Mouse (Mus musculus) limb, embryonic 13.5 days (tissue): ENCODE data around the gene Stard7. TPM values are rescaled to one million over a fixed set of nuclear protein-coding genes. Genes with fewer than 3 reads are reported as not detected.

ENCODE experiments used
- ATAC-seq: fragments of 200-750 bp; cut with Nextera tagmentation; 2 replicates; pipeline ENCODE4 v1.8.0; 2017; ENCODE audit warnings: low read depth, moderate number of reproducible peaks, moderate TSS enrichment; ENCODE audit not compliant: low FRiP score
- H3K27ac ChIP-seq: fragments of 300-500 bp; sonication (generic); 2 replicates; pipeline ENCODE4 v1.5.1; 2015; ENCODE audit warnings: inconsistent platforms, mild to moderate bottlenecking, moderate library complexity
- H3K27me3 ChIP-seq: fragments of 300-500 bp; sonication (generic); 2 replicates; pipeline ENCODE4 v1.6.1; 2015; ENCODE audit warnings: mild to moderate bottlenecking, inconsistent platforms
- H3K36me3 ChIP-seq: fragments of 300-500 bp; sonication (generic); 2 replicates; pipeline ENCODE4 v1.6.1; 2015; ENCODE audit warnings: inconsistent platforms, mild to moderate bottlenecking, moderate library complexity
- H3K4me1 ChIP-seq: fragments of 300-500 bp; sonication (generic); 2 replicates; pipeline ENCODE4 v1.6.1; 2015; ENCODE audit warnings: inconsistent platforms
- H3K4me2 ChIP-seq: fragments of 300-500 bp; sonication (generic); replicated peaks from 2 replicates; pipeline ENCODE4 v1.6.1; 2015; ENCODE audit warnings: inconsistent platforms, mild to moderate bottlenecking, moderate library complexity
- H3K4me3 ChIP-seq: fragments of 300-500 bp; sonication (generic); 2 replicates; pipeline ENCODE4 v1.5.1; 2015; ENCODE audit warnings: moderate library complexity, mild to moderate bottlenecking, inconsistent platforms
- H3K9ac ChIP-seq: fragments of 300-500 bp; sonication (generic); 2 replicates; pipeline ENCODE4 v1.6.1; 2015; ENCODE audit warnings: mild to moderate bottlenecking, inconsistent platforms
- H3K9me3 ChIP-seq: fragments of 300-500 bp; sonication (generic); 2 replicates; pipeline ENCODE4 v1.6.1; 2016; ENCODE audit warnings: inconsistent platforms
- WGBS: fragments of 180-500 bp; shearing (Covaris S2); methylation state at CpG from one replicate; pipeline ENCODE4 v1.1.7; 2015; 5-methylcytosine and 5-hydroxymethylcytosine counted together
- polyA plus RNA-seq: library from polyadenylated mRNA; unstranded; fragments of >200 nt; fragmentation: Nextera tagmentation; extraction: Ambion mirVana; gene quantifications from 2 replicates; pipeline ENCODE4 v1.2.1, GENCODE M21; 2015

Gene Stard7
- polyA plus RNA-seq = 63.8 and 64.1 TPM in 2 replicates

DNA sequence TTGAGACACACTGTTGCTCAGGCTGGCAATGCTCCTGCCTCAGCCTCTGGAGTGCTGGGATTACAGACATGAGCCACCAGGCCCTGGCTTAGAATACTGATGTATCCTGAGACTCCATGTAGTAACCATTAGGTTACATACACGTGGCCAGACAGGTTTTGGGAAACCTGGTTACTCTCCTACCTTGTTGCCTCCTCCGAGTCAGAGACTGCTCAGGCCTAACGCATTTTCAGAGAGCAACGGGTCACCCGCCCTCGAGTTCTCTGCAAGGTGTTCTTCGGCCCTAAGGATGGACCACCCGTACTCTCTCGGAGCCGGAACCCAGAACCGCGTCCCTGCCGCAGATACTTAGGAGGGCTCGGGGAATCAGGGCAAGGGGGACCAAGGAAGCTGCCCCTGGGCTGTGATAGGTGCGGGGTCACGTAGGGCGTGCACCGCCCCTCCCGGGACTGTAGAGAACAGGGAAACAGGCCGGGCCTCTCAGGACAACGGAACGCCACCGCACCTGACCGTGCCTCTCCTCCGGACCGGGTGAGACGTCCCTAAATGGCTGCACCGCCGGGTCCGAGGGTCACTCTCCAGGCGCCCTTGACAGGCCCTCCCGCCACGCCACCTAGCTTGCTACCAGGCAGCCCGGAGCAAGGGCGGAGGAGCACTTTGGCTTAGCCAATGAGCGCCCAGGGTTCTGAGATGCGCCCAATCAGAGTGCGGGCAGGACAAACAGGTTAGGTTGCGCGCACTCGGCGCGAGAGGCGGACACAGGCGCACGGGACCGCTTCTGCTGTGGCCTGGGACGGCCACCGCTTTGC lies at the start of gene Stard7:
Gene Stard7, plus strand, starts transcription at position 728 of the 809 bp plus-strand sequence.
- ATAC-seq = peak; percentile 99
- under 1% methylated on average over 49 of the region's 49 CpGs for WGBS

DNA sequence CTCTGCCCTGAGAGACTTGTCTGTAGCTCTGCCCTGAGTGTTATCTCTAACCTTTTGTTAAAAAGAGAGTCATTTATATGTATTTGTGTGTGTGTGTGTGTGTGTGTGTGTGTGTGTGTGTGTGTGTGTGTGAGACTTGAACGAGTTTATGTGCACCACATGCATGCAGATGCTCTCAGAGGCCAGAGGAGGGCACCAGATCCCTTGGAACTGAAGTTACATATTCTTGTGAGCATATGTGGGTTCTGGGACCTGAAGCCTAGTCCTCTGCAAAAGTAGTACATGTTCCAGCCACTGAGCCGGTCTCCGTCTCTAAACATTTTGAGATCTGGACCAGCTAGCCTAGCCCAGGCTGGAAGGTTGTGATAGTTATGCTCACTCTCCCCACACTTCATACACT lies 44.8 kb upstream of the Stard7 start:
- Histone ChIP-seq H3K36me3 (peaks cover 98% of the 10 kb centered on the region), H3K27me3 (no peaks in the 10 kb centered on the region), H3K9me3 (0 out of 2 replicates have a peak, but pooled peaks cover 3% of the 10 kb centered on the region), H3K9ac (no peak overlapping the region), H3K4me1 (no peaks in the 10 kb centered on the region), H3K4me3 (no peak overlapping the region), H3K27ac (no peak overlapping the region), H3K4me2 (no peak overlapping the region)
- ATAC-seq = no peak
- WGBS = 89% methylated on average over 3 of the region's 3 CpGs

More for the DNA sequence above, at the start of gene Stard7:
- H3K4me1 ChIP-seq = peaks cover 11% of the 10 kb centered on the region
- no peaks in the 10 kb centered on the region for H3K9me3 ChIP-seq
- H3K27ac ChIP-seq = peak within 1 kb of the TSS; percentile 95
- H3K36me3 ChIP-seq = peaks cover 10% of the 10 kb centered on the region
- peak within 1 kb of the TSS; percentile 91 for H3K9ac ChIP-seq
- no peaks in the 10 kb centered on the region for H3K27me3 ChIP-seq
- H3K4me2 ChIP-seq = peak within 1 kb of the TSS; percentile 72
- peak within 1 kb of the TSS; percentile 95 for H3K4me3 ChIP-seq

DNA sequence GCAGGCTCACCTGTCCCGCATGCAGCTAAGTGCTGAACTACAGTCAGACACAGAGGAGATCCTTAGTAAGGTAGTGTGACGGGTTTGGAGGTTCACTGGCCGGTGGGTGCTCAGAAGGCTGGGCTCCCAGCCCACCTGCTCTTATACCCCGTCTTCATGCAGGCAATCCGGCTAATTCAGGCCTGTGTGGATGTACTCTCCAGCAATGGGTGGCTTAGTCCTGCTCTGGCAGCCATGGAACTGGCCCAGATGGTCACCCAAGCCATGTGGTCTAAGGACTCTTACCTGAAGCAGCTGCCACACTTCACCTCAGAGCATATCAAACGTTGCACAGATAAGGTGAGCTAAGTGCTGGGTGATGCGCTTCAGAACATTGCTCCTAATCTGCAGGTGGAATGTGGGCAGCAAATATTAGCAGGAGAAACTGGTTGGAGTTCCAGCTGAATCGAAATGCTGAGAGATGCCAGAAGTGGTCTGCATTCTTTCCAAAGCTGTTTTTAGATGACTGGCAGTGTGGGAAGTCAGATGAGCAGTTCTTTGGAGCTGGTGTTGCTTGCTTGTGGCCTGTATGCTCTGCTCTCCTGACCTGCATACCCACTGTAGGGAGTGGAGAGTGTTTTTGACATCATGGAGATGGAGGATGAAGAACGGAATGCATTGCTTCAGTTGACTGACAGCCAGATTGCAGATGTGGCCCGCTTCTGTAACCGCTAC lies 32.0 kb upstream of the Stard7 start:
- WGBS = 93% methylated on average over 11 of the region's 11 CpGs
- no peaks in the 10 kb centered on the region for H3K9me3 ChIP-seq
- no peak overlapping the region for H3K4me2 ChIP-seq
- no peak for ATAC-seq
- H3K9ac ChIP-seq = no peak overlapping the region
- H3K27ac ChIP-seq = no peak overlapping the region
- H3K4me3 ChIP-seq = no peak overlapping the region
- no peaks in the 10 kb centered on the region for H3K27me3 ChIP-seq
- H3K4me1 ChIP-seq = no peaks in the 10 kb centered on the region
- peaks cover 92% of the 10 kb centered on the region for H3K36me3 ChIP-seq

DNA sequence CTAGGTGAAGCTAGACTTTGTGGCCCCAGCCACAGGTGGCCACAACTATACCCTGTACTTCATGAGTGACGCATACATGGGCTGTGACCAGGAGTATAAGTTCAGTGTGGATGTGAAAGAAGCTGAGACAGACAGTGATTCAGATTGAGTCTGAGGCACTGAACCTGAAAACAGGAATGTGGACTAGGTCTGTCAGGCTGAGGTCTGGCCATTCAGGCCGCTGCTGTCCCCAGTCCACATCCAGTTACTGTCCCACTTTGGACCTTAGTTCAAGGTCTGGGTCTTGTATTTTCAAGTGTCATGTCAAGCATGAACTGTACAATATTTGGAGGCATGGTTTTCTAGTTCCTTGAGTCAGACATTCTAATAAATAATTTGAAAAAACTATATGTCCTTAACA lies 30.0 kb upstream of the Stard7 start:
- 95% methylated on average over 2 of the region's 2 CpGs for WGBS
- no peak overlapping the region for H3K27ac ChIP-seq

DNA sequence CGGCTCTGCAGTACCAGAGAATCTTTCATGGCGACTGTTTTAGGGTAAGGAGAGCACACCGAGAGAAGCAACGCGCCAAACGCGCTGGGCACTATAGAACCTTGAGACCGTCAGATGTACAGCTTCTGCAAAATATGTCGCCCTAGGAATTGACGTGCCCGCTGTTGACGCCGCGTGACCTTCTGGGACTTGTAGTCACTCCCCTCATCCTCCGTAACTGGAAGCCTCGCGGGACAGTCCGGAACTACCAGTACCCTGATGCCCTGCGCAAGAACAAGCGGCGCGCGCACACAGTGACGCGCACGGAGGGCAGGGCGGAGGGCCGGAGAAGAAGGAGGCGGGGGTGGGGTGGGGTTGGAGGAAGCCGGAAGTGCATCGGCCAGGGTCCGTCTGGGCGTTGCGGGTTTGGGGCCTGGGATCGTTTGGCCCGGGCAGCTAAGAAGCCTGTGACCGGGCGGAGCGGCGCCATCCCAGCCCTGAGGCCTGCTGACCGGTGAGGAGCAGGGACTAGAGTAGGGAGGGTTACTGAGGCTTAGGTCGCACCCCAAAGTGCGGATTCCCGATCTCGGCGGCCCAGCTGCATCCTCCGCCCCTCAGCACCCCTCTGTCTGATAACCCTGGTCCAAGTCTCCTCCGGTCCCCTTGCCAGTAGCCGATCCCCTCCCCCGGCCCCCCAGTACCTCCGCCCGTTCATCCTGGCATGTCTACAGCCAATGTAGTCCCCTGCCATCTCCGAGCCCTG lies 22.3 kb upstream of the Stard7 start, which contains the start of the genes Ciao1 and Tmem127:
Gene Ciao1, minus strand, starts transcription at position 225 of the 742 bp plus-strand sequence.
Gene Tmem127, plus strand, starts transcription at position 317 of the 742 bp plus-strand sequence.
- peak within 1 kb of the TSS; percentile 90 for H3K9ac ChIP-seq
- H3K27ac ChIP-seq = peak within 1 kb of the TSS; percentile 48; the same call in 1 of the 2 replicates
- peak; percentile 99 for ATAC-seq
- WGBS = under 1% methylated on average over 50 of the region's 53 CpGs
- peaks cover 33% of the 10 kb centered on the region for H3K36me3 ChIP-seq
- peak within 1 kb of the TSS; percentile 91 for H3K4me3 ChIP-seq
- no peaks in the 10 kb centered on the region for H3K9me3 ChIP-seq
- peak within 1 kb of the TSS; percentile 100 for H3K4me2 ChIP-seq
- H3K27me3 ChIP-seq = no peaks in the 10 kb centered on the region
- H3K4me1 ChIP-seq = peaks cover 20% of the 10 kb centered on the region

More for the DNA sequence above, 30.0 kb upstream of the Stard7 start:
- H3K36me3 ChIP-seq = peaks cover 88% of the 10 kb centered on the region
- no peak for ATAC-seq
- no peaks in the 10 kb centered on the region for H3K27me3 ChIP-seq
- no peak overlapping the region for H3K9ac ChIP-seq
- H3K9me3 ChIP-seq = no peaks in the 10 kb centered on the region
- no peak overlapping the region for H3K4me3 ChIP-seq
- no peak overlapping the region for H3K4me2 ChIP-seq
- no peaks in the 10 kb centered on the region for H3K4me1 ChIP-seq

- H3K4me3 ChIP-seq = peak overlapping the region; percentile 91
- H3K27me3 ChIP-seq = no peaks in the 10 kb centered on the region
- ATAC-seq = peak; percentile 64
- H3K9me3 ChIP-seq = no peaks in the 10 kb centered on the region
- peaks cover 20% of the 10 kb centered on the region for H3K4me1 ChIP-seq
- H3K4me2 ChIP-seq = peak overlapping the region; percentile 100
- under 1% methylated on average over 39 of the region's 39 CpGs for WGBS
- H3K9ac ChIP-seq = peak overlapping the region; percentile 87
- peak overlapping the region; percentile 48; the same call in 1 of the 2 replicates for H3K27ac ChIP-seq
- peaks cover 30% of the 10 kb centered on the region for H3K36me3 ChIP-seq
Measured at GRCm38 (mm10) chr2:127248334-127249004, 21.5 kb upstream of the Stard7 start.

GRCm38 (mm10) chr2:127250291-127251008 lies 19.6 kb upstream of the Stard7 start:
- Histone ChIP-seq H3K36me3 (peaks cover 10% of the 10 kb centered on the region), H3K27ac (no peak overlapping the region), H3K9ac (no peak overlapping the region; the same call in 1 of the 2 replicates), H3K9me3 (no peaks in the 10 kb centered on the region), H3K4me1 (peaks cover 20% of the 10 kb centered on the region), H3K4me3 (no peak overlapping the region), H3K27me3 (no peaks in the 10 kb centered on the region), H3K4me2 (no peak overlapping the region)
- no peak for ATAC-seq
- 93% methylated on average over 9 of the region's 9 CpGs for WGBS

DNA sequence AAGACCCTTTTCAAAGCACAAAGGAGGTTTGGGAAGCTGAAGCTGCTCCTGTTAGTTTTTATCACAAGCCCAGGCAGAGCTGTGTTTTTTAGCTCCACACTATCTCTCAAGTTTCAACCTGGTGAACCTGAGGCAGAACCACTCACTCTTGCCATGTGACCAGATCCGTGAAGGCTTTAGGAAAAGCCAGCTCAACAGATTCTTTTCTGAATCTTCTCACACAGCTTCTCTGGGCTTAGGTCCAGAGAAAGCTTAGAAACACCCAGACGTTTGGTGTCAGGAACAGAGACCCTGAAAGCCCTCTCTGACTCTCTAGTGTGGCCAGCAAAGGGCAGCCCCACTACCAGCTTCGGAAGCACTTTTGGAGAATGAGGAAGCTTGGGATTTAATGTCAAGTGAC lies 18.6 kb upstream of the Stard7 start:
- no peak overlapping the region for H3K27ac ChIP-seq
- ATAC-seq = no peak
- WGBS = 83% methylated on average over 3 of the region's 3 CpGs

DNA sequence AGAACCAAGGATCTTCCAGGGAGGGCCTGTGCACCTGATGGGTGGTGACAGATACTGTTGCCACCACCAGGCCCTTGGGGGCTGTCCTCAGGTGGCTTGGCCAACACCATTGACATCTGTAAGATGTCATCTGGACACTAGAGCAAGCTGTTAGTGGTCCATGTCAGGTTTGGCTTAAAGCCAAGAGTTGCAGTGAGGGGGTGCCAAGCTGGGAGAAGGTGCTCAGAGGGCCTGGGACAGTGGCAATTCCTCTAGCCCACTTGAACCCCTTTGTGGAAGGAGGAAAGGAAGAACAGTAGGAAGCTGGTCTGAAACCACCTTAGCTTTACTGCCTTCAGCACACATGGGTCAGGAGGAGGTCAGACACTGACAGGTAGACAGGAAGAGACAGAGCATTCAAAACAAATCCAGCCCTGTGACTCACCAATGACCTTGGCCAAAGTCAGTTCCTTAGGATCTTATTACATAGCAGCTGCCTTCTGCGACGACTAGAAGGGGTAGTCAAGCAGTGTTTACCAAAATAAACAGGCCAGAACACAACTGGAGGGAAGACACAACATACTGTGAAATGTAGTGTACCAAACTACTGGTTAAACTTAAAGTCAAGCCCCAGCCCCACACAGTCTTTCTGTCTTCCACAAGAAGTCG lies 18.0 kb upstream of the Stard7 start:
- Histone ChIP-seq H3K4me1 (peaks cover 12% of the 10 kb centered on the region), H3K27ac (no peak overlapping the region)

More for the DNA sequence above, 18.6 kb upstream of the Stard7 start:
- Histone ChIP-seq H3K4me1 (peaks cover 17% of the 10 kb centered on the region), H3K27me3 (no peaks in the 10 kb centered on the region), H3K4me3 (no peak overlapping the region), H3K9me3 (no peaks in the 10 kb centered on the region), H3K9ac (peak overlapping the region; percentile 19), H3K4me2 (no peak overlapping the region), H3K36me3 (peaks cover 7% of the 10 kb centered on the region)

GRCm38 (mm10) chr2:127252787-127253186 lies 17.2 kb upstream of the Stard7 start:
- no peak for ATAC-seq
- Histone ChIP-seq H3K4me2 (no peak overlapping the region), H3K4me3 (no peak overlapping the region), H3K4me1 (peaks cover 11% of the 10 kb centered on the region), H3K9me3 (no peaks in the 10 kb centered on the region), H3K36me3 (peaks cover 20% of the 10 kb centered on the region), H3K9ac (no peak overlapping the region), H3K27me3 (no peaks in the 10 kb centered on the region), H3K27ac (no peak overlapping the region)
- WGBS = 69% methylated on average over 5 of the region's 5 CpGs

More for the DNA sequence above, 18.0 kb upstream of the Stard7 start:
- no peaks in the 10 kb centered on the region for H3K27me3 ChIP-seq
- H3K9me3 ChIP-seq = no peaks in the 10 kb centered on the region
- peak overlapping the region; percentile 19 for H3K9ac ChIP-seq
- no peak for ATAC-seq
- no peak overlapping the region for H3K4me2 ChIP-seq
- H3K36me3 ChIP-seq = peaks cover 12% of the 10 kb centered on the region
- no peak overlapping the region for H3K4me3 ChIP-seq
- WGBS = 64% methylated on average over 3 of the region's 3 CpGs
